Mouse (Mus musculus): ENCODE data around the gene Ralgps1.

DNA sequence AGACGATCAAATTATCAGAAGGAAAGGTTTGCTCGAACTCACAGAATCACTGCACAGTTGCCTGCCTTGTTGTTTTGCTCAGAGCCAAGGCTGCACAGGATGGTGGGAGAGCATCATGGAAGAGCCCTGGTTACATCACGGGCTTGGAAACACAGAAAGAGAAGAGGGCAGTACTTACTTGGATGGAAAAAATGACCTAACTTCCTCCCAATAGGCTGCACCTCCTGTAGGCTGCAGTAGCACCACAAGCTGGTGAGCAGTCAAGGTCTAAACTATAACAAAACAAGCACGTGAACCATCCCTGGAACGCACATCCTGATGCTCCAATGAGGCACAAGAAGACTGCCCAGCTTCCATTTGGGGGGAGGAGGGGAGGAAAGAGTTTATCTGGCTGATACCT, 163.2 kb downstream of the Ralgps1 start:
- TF ChIP-seq GATA1 (IDR thresholded peaks at IDR 0.05; ENCODE audit: low read length) (no peak), TAL1 (IDR thresholded peaks at IDR 0.05; ENCODE audit: low read length) (no peak)
